Mouse (Mus musculus): Measurements from ENCODE around the gene Rftn1. TPM values are rescaled to one million over a fixed set of nuclear protein-coding genes. Genes with fewer than 3 reads are reported as not detected.

The Rftn1 gene
- polyA plus RNA-seq, 1 experiment from 2014 or later = 11.9 TPM

DNA sequence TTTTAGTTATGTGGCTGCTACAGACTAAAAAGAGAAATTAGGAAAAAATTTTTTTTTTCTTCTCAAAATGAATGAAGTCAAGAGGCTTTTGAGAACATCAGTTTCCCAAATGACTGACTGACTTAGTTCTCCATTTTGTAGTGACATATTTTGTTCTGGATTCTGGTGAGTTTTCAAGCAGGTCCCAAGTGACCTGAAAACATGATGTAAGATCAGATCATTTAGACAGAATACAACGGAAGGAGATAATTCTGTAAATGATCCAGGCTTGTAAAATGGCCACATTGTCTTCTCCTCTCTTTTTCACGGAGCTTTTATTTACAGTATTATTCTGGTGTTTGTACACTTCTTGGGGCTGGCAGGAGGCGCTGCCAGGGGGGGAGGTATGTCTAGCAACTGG lies 62.1 kb downstream of the Rftn1 start:
- H3K4me3 ChIP-seq (ENCODE audit: low read length) = no peak overlapping the region
- H3K9ac ChIP-seq (ENCODE audit: low read depth, low read length) = no peak overlapping the region
- H3K4me1 ChIP-seq (ENCODE audit: control insufficient read depth, insufficient read depth, low read length) = no peaks in the 10 kb centered on the region
- H3K27me3 ChIP-seq (ENCODE audit: control insufficient read depth, insufficient read depth, low read length) = no peaks in the 10 kb centered on the region
- no peaks in the 10 kb centered on the region for H3K9me3 ChIP-seq (ENCODE audit: control insufficient read depth, low read length)
- no peak overlapping the region for H3K27ac ChIP-seq (ENCODE audit: low read depth, low read length)
- H3K36me3 ChIP-seq (ENCODE audit: control insufficient read depth, insufficient read depth, low read length) = no peaks in the 10 kb centered on the region
- 79% methylated on average over 3 of the region's 3 CpGs for WGBS
- no peak for ATAC-seq (ENCODE audit: low FRiP score, low TSS enrichment)
- no peak overlapping the region for H3K4me2 ChIP-seq (replicated peaks; ENCODE audit: low read depth, low read length)

DNA sequence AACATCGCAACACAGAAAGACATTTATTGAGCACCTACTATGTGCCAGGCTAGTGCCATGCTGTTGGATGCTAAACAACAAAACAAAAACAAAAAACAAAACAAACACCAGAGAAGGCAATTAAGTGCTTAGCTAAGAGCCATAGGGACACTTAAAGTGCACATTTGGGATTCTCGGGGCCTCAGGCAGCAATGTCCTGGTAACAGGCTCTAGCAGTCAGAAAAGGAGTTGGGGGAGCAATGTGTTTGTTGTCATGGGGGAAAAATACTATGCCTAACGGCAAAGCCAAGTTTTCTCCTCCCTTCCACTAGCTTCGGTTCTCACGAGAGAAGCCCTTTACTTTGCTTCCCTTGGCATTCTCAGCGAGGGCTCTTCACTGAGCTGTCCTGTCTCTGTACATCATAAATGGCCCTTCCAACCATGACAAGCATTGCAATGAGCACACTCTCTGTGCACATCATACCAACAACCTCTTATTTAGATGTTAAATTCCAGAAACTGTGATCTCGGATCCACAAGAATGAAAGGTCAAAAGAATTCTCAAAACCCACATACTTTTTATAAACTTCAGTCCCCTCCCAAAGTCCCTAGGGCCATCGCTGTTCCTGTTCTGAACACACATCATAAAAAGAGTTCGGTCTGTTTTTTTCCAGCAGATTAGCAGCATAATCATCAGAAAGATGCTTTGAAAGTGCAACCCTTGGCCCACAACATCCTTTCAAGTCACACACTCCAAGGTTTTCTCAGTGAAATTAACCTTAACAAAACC lies 63.2 kb downstream of the Rftn1 start:
- H3K4me2 ChIP-seq (replicated peaks; ENCODE audit: low read depth, low read length) = no peak overlapping the region
- H3K9ac ChIP-seq (ENCODE audit: low read depth, low read length) = no peak overlapping the region
- no peak overlapping the region for H3K4me3 ChIP-seq (ENCODE audit: low read length)
- H3K27ac ChIP-seq (ENCODE audit: low read depth, low read length) = no peak overlapping the region
- H3K36me3 ChIP-seq (ENCODE audit: control insufficient read depth, insufficient read depth, low read length) = no peaks in the 10 kb centered on the region
- no peaks in the 10 kb centered on the region for H3K9me3 ChIP-seq (ENCODE audit: control insufficient read depth, low read length)
- WGBS = 71% methylated on average over 9 of the region's 9 CpGs
- no peaks in the 10 kb centered on the region for H3K4me1 ChIP-seq (ENCODE audit: control insufficient read depth, insufficient read depth, low read length)
- no peaks in the 10 kb centered on the region for H3K27me3 ChIP-seq (ENCODE audit: control insufficient read depth, insufficient read depth, low read length)
- no peak for ATAC-seq (ENCODE audit: low FRiP score, low TSS enrichment)

DNA sequence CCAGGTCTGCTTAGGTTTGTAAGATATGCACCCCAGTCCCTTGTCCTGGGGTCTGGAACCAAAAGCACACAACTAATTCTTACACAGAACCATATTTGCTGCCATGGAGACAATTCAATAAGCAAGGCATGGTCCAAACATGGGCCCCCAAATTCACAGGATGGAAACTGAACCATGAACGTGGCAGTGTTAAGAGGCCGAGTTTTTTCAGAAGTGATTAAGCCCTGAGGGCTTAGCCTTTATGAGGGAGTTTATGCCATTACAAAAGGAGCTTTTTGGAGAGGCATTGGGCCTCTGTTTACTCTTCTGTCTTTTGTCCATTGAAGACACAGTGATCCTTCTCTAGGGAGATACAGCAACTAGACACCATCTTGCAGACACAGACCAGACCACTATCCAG lies 63.9 kb downstream of the Rftn1 start:
- Histone ChIP-seq H3K27me3 (ENCODE audit: control insufficient read depth, insufficient read depth, low read length) (no peaks in the 10 kb centered on the region), H3K4me3 (ENCODE audit: low read length) (no peak overlapping the region), H3K9ac (ENCODE audit: low read depth, low read length) (no peak overlapping the region), H3K36me3 (ENCODE audit: control insufficient read depth, insufficient read depth, low read length) (no peaks in the 10 kb centered on the region), H3K4me2 (replicated peaks; ENCODE audit: low read depth, low read length) (no peak overlapping the region), H3K4me1 (ENCODE audit: control insufficient read depth, insufficient read depth, low read length) (no peaks in the 10 kb centered on the region), H3K9me3 (ENCODE audit: control insufficient read depth, low read length) (no peaks in the 10 kb centered on the region), H3K27ac (ENCODE audit: low read depth, low read length) (no peak overlapping the region)
- 51% methylated on average over 2 of the region's 2 CpGs for WGBS
- no peak for ATAC-seq (ENCODE audit: low FRiP score, low TSS enrichment)

DNA sequence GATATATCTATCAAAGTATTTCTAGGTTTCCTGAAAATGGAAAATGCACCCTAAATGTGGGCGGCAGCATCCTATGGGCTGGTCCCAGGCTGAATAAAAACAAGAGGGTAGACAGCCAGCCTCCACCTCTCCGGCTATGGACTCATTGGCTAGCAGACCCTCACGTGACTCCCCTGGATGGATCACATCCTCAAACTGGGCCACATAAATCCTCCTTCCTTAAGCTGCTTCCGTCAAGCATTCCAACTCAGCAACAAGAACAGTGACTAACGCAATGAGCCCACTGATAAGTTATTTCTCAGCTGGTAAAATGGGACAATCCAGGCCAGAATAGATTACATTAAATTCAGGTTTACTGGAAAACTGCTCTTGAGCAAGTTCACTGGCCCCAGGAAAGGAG lies 64.6 kb downstream of the Rftn1 start:
- Histone ChIP-seq H3K36me3 (ENCODE audit: control insufficient read depth, insufficient read depth, low read length) (no peaks in the 10 kb centered on the region), H3K27me3 (ENCODE audit: control insufficient read depth, insufficient read depth, low read length) (no peaks in the 10 kb centered on the region), H3K4me3 (ENCODE audit: low read length) (no peak overlapping the region), H3K4me1 (ENCODE audit: control insufficient read depth, insufficient read depth, low read length) (no peaks in the 10 kb centered on the region), H3K9ac (ENCODE audit: low read depth, low read length) (no peak overlapping the region), H3K27ac (ENCODE audit: low read depth, low read length) (no peak overlapping the region), H3K9me3 (ENCODE audit: control insufficient read depth, low read length) (no peaks in the 10 kb centered on the region), H3K4me2 (replicated peaks; ENCODE audit: low read depth, low read length) (no peak overlapping the region)
- WGBS = 67% methylated on average over 5 of the region's 5 CpGs
- no peak for ATAC-seq (ENCODE audit: low FRiP score, low TSS enrichment)

DNA sequence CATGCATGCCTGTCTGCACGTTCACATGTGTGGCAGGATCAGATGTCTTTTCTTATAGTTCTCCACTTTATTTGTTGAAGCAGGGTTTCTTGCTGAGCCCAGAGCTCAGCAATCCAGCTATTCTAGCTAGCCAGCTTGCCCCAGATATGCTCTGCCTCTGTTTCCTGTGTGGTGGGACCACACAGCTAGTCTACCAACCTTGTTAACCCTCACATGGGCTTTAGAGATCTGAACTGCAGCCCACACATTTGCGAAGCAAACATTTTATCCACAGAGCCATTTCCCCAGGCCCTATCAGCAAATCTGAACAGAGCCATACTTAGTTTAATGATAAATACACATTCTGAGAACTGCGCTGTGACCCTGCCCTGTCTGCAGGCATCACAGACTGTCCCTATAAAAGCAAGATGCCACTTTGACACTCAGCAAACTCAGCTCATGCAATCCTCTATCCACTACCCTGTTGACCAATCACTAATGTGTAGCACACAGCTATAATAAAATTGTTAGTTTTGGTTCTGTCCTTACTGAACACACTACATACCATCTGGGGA lies 65.2 kb downstream of the Rftn1 start:
- Histone ChIP-seq H3K27me3 (ENCODE audit: control insufficient read depth, insufficient read depth, low read length) (no peaks in the 10 kb centered on the region), H3K9me3 (ENCODE audit: control insufficient read depth, low read length) (no peaks in the 10 kb centered on the region), H3K36me3 (ENCODE audit: control insufficient read depth, insufficient read depth, low read length) (no peaks in the 10 kb centered on the region), H3K4me3 (ENCODE audit: low read length) (no peak overlapping the region), H3K4me2 (replicated peaks; ENCODE audit: low read depth, low read length) (no peak overlapping the region), H3K4me1 (ENCODE audit: control insufficient read depth, insufficient read depth, low read length) (no peaks in the 10 kb centered on the region), H3K9ac (ENCODE audit: low read depth, low read length) (no peak overlapping the region), H3K27ac (ENCODE audit: low read depth, low read length) (no peak overlapping the region; the same call in 1 of the 2 replicates)
- WGBS = 83% methylated on average over 3 of the region's 3 CpGs
- no peak for ATAC-seq (ENCODE audit: low FRiP score, low TSS enrichment)

DNA sequence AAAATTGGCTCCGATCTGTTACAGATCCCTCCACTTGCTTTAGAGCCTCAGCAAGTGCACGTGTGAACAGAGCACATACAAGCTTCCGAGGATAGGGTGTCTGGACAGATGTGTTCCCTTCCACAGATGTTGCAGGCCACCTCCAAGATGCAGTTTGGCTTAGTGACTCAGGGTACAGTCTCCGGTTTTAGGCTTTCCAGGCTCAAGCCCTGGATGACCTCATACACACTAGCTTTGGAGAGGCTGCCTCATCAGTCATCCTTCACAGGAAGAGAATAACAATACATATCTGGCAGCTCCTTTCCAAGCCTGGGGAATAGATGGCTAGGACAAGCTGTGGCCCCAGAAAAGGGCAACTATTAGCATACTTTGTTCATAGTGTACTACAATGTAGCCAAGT lies 65.8 kb downstream of the Rftn1 start:
- Histone ChIP-seq H3K4me1 (ENCODE audit: control insufficient read depth, insufficient read depth, low read length) (no peaks in the 10 kb centered on the region), H3K27me3 (ENCODE audit: control insufficient read depth, insufficient read depth, low read length) (no peaks in the 10 kb centered on the region), H3K4me3 (ENCODE audit: low read length) (no peak overlapping the region), H3K36me3 (ENCODE audit: control insufficient read depth, insufficient read depth, low read length) (no peaks in the 10 kb centered on the region), H3K9ac (ENCODE audit: low read depth, low read length) (no peak overlapping the region), H3K9me3 (ENCODE audit: control insufficient read depth, low read length) (no peaks in the 10 kb centered on the region), H3K27ac (ENCODE audit: low read depth, low read length) (no peak overlapping the region), H3K4me2 (replicated peaks; ENCODE audit: low read depth, low read length) (no peak overlapping the region)
- no peak for ATAC-seq (ENCODE audit: low FRiP score, low TSS enrichment)
- 80% methylated on average over 4 of the region's 4 CpGs for WGBS

DNA sequence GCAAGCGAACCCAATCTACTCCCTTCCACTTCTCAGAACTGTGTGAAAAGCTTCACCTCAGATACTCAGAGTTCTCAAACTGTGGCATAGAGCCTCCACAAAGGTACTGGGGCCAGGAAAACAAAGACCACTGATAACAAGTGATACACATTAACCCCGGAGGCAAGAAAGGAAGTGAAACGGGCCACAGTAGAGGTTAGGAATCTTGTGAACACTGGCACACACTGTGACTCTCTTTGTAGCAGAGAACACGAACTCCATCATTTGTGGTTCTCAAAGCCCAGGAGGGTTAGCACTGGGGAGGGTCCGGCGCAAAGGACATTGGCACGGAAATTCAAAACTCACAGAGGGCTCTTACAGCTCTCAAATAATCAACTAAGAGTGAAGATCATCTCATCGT lies 67.9 kb downstream of the Rftn1 start:
- no peaks in the 10 kb centered on the region for H3K27me3 ChIP-seq (ENCODE audit: control insufficient read depth, insufficient read depth, low read length)
- no peaks in the 10 kb centered on the region for H3K9me3 ChIP-seq (ENCODE audit: control insufficient read depth, low read length)
- H3K4me1 ChIP-seq (ENCODE audit: control insufficient read depth, insufficient read depth, low read length) = no peaks in the 10 kb centered on the region
- H3K9ac ChIP-seq (ENCODE audit: low read depth, low read length) = no peak overlapping the region
- no peaks in the 10 kb centered on the region for H3K36me3 ChIP-seq (ENCODE audit: control insufficient read depth, insufficient read depth, low read length)
- no peak overlapping the region for H3K4me3 ChIP-seq (ENCODE audit: low read length)
- H3K27ac ChIP-seq (ENCODE audit: low read depth, low read length) = no peak overlapping the region
- H3K4me2 ChIP-seq (replicated peaks; ENCODE audit: low read depth, low read length) = no peak overlapping the region
- no peak for ATAC-seq (ENCODE audit: low FRiP score, low TSS enrichment)
- WGBS = 82% methylated on average over 8 of the region's 8 CpGs

DNA sequence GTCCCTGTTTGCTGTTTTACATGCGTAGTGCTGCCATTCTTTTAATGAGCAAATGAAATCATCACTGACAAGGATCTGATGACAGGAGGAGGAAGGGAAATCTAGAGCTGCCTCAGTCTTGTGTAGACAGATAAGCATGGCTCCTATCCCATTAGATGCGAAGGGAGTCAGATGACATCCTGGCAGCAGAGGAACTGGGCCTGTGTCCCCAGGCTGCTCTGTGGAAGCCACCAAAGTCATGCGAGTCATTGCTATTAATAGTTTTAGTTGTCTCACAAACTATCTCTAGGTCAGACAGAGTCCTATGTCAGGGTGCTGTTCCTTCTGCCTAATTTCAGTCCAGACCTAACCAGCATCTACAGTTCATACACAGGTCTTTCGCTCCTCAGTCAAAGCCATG lies 70.4 kb downstream of the Rftn1 start:
- ATAC-seq (ENCODE audit: low FRiP score, low TSS enrichment) = no peak
- no peak overlapping the region for H3K9ac ChIP-seq (ENCODE audit: low read depth, low read length)
- no peaks in the 10 kb centered on the region for H3K9me3 ChIP-seq (ENCODE audit: control insufficient read depth, low read length)
- no peak overlapping the region for H3K4me2 ChIP-seq (replicated peaks; ENCODE audit: low read depth, low read length)
- 82% methylated on average over 4 of the region's 4 CpGs for WGBS
- no peak overlapping the region for H3K4me3 ChIP-seq (ENCODE audit: low read length)
- H3K36me3 ChIP-seq (ENCODE audit: control insufficient read depth, insufficient read depth, low read length) = no peaks in the 10 kb centered on the region
- H3K4me1 ChIP-seq (ENCODE audit: control insufficient read depth, insufficient read depth, low read length) = no peaks in the 10 kb centered on the region
- no peaks in the 10 kb centered on the region for H3K27me3 ChIP-seq (ENCODE audit: control insufficient read depth, insufficient read depth, low read length)
- no peak overlapping the region for H3K27ac ChIP-seq (ENCODE audit: low read depth, low read length)

DNA sequence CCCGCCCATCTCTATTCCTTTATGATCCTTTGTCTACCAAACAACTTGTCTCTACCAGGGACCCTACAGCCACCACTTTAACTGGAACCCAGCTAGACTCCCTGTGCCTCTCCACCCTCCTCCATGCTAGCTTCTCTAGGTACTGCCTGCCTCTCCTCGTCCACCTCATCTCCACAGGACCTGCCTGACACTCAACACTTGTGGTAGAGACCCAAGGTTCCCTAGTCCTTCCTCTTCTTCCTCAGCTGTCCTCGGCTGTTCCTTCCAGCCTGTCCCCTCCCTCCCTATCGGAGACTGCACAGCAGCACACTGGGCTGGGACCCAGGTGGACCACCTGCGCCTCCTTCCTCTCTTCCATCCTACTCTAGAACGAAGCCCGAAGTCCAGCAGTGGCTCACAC lies 73.0 kb downstream of the Rftn1 start:
- no peak for ATAC-seq (ENCODE audit: low FRiP score, low TSS enrichment)
- Histone ChIP-seq H3K9me3 (ENCODE audit: control insufficient read depth, low read length) (no peaks in the 10 kb centered on the region), H3K9ac (ENCODE audit: low read depth, low read length) (no peak overlapping the region), H3K36me3 (ENCODE audit: control insufficient read depth, insufficient read depth, low read length) (no peaks in the 10 kb centered on the region), H3K27ac (ENCODE audit: low read depth, low read length) (no peak overlapping the region), H3K4me3 (ENCODE audit: low read length) (no peak overlapping the region), H3K4me1 (ENCODE audit: control insufficient read depth, insufficient read depth, low read length) (no peaks in the 10 kb centered on the region), H3K27me3 (ENCODE audit: control insufficient read depth, insufficient read depth, low read length) (no peaks in the 10 kb centered on the region), H3K4me2 (replicated peaks; ENCODE audit: low read depth, low read length) (no peak overlapping the region)
- 96% methylated on average over 7 of the region's 7 CpGs for WGBS
